8 mouse cellular contexts compared by ENCODE assay signal in the genomic region with DNA sequence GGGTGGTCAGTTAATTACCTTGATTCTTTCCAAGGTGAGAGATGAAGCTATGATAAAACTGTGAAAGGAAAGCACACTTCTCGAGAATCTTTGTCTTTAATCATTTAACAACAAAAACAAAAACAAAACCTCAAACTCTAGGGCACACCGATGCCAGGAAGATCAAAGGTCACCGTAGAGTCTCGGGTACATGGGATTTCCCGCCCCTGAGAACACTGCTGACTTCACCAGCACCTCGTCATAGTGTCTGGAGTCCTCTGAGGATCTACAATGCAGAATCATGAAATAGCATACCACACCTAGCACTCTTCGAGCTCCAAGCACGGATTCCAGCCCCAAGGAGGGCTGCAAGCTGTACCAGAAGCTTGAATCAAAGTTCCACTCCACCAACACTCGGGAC. TPM values are rescaled to one million over a fixed set of nuclear protein-coding genes. Genes with fewer than 3 reads are reported as not detected.
A peak's percentile ranks its signal among the peaks of the same experiment; 100 is the strongest.
DNase-seq lines count a peak whose midpoint lies in the region; ATAC-seq and TF ChIP-seq lines count a peak whose summit lies in the region.

No protein-coding gene starts in this region.

- H3K4me3 ChIP-seq in heart, embryonic 14.5 days (ENCODE audit: control insufficient read depth in 1 of 2, insufficient read depth in 1 of 2, low read depth in 1 of 2, low read length in 2 of 2) = peak overlapping the region; percentile 63 to 81; a peak in 2 of 4 replicates
- 0 out of 2 replicates have a peak overlapping the region, but pooled peaks have one; percentile 16 for H3K4me3 ChIP-seq in bone marrow macrophage, adult 2 months (ENCODE audit: insufficient read depth, low read length)
- H3K4me3 ChIP-seq in hindbrain, embryonic 14.5 days (replicated peaks; ENCODE audit: low read length) = peak overlapping the region; percentile 83
- H3K4me3 ChIP-seq in midbrain, embryonic 10.5 days = peak overlapping the region; percentile 81

- peaks cover 5% of the 10 kb centered on the region in 2 experiments for H3K4me1 ChIP-seq in heart, embryonic 14.5 days (ENCODE audit: control insufficient read depth in 2 of 2, insufficient read depth in 2 of 2, low read length in 2 of 2)
- H3K4me1 ChIP-seq in bone marrow macrophage, adult 2 months (ENCODE audit: control insufficient read depth, insufficient read depth, low read length) = peaks cover 6% of the 10 kb centered on the region
- H3K4me1 ChIP-seq in hindbrain, embryonic 14.5 days (replicated peaks; ENCODE audit: control insufficient read depth, insufficient read depth, low read length) = 0 out of 2 replicates have a peak, but pooled peaks cover 6% of the 10 kb centered on the region
- peaks cover 9% of the 10 kb centered on the region for H3K4me1 ChIP-seq in midbrain, embryonic 10.5 days

- H3K4me2 ChIP-seq in heart, embryonic 14.5 days (ENCODE audit: low read length) = peak overlapping the region; percentile 97
- peak overlapping the region; percentile 99 for H3K4me2 ChIP-seq in hindbrain, embryonic 14.5 days (replicated peaks)

- H3K36me3 ChIP-seq in heart, embryonic 14.5 days (ENCODE audit: control insufficient read depth, insufficient read depth, low read length) = 0 out of 2 replicates have a peak, but pooled peaks cover 7% of the 10 kb centered on the region
- H3K36me3 ChIP-seq in hindbrain, embryonic 14.5 days (replicated peaks; ENCODE audit: control insufficient read depth, insufficient read depth) = no peaks in the 10 kb centered on the region
- H3K36me3 ChIP-seq in midbrain, embryonic 10.5 days = no peaks in the 10 kb centered on the region

- ATAC-seq in heart, embryonic 14.5 days (ENCODE audit: insufficient number of reproducible peaks, insufficient read depth, low FRiP score, low read depth) = no peak
- ATAC-seq in hindbrain, embryonic 14.5 days (ENCODE audit: low FRiP score) = peak; percentile 9; the same call in 1 of the 2 replicates

- TF ChIP-seq CTCF in bone marrow macrophage, adult 2 months (IDR thresholded peaks at IDR 0.05; ENCODE audit: low read depth, low read length) = no peak

- DNase-seq in heart, adult 9 months (ENCODE audit: low spot score in 2 of 2) = no peak
- no peak for DNase-seq in hindbrain, embryonic 14.5 days (ENCODE audit: low spot score)
- no peak for DNase-seq in midbrain, embryonic 10.5 days (ENCODE audit: low spot score)
- no peak for DNase-seq in thymus, postnatal 0 days (ENCODE audit: low spot score)
- DNase-seq in Muller cell, postnatal 12 days (ENCODE audit: inconsistent ontology term) = no peak
- no peak for DNase-seq in right cerebral cortex, postnatal 36 days (ENCODE audit: low spot score in 2 of 2)

- 77% methylated on average over 9 of the region's 9 CpGs for WGBS in heart, embryonic 14.5 days
- 73% methylated on average over 9 of the region's 9 CpGs for WGBS in hindbrain, embryonic 14.5 days
- whole genome bisulfite sequencing in midbrain, embryonic 10.5 days = 74% methylated on average over 9 of the region's 9 CpGs

- no peaks in the 10 kb centered on the region for H3K27me3 ChIP-seq in heart, embryonic 14.5 days (ENCODE audit: control insufficient read depth, insufficient read depth, low read length)
- H3K27me3 ChIP-seq in hindbrain, embryonic 14.5 days (ENCODE audit: control insufficient read depth, insufficient read depth, low read length) = no peaks in the 10 kb centered on the region
- peaks cover 33% of the 10 kb centered on the region for H3K27me3 ChIP-seq in midbrain, embryonic 10.5 days (ENCODE audit: low read depth, poor library complexity, severe bottlenecking)

- no peaks in the 10 kb centered on the region for H3K9me3 ChIP-seq in heart, embryonic 14.5 days (ENCODE audit: control insufficient read depth, low read length)
- H3K9me3 ChIP-seq in hindbrain, embryonic 14.5 days (ENCODE audit: control insufficient read depth, low read length) = no peaks in the 10 kb centered on the region
- peaks cover 7% of the 10 kb centered on the region for H3K9me3 ChIP-seq in midbrain, embryonic 10.5 days (replicated peaks)

- no peak overlapping the region for H3K27ac ChIP-seq in heart, embryonic 14.5 days (replicated peaks in 1 of 2; ENCODE audit: control insufficient read depth in 1 of 2, insufficient read depth in 1 of 2, low read depth in 2 of 2, low read length in 2 of 2)
- H3K27ac ChIP-seq in bone marrow macrophage, adult 2 months (ENCODE audit: insufficient read depth, low read depth, low read length) = no peak overlapping the region
- no peak overlapping the region for H3K27ac ChIP-seq in hindbrain, embryonic 14.5 days
- no peak overlapping the region for H3K27ac ChIP-seq in midbrain, embryonic 10.5 days (replicated peaks)

- H3K9ac ChIP-seq in heart, embryonic 14.5 days (ENCODE audit: low read length) = no peak overlapping the region
- no peak overlapping the region for H3K9ac ChIP-seq in hindbrain, embryonic 14.5 days

- no peak for TF ChIP-seq POLR2A in bone marrow macrophage, adult 2 months (IDR thresholded peaks at IDR 0.05; ENCODE audit: borderline replicate concordance, low read depth, low read length)

RNA-seq across cellular contexts. Expression of a gene that starts 0.6 kb away (rescaled TPM):
- polyA plus RNA-seq in heart, embryonic 14.5 days (2014; fragmentation: Nextera tagmentation; extraction: Ambion mirVana) = 12.7 and 12.9 TPM in 2 replicates
- polyA plus RNA-seq in bone marrow macrophage, adult 2 months (2012; ENCODE audit: insufficient read depth, insufficient read length, missing spikeins) = 5.7 and 7.2 TPM in 2 replicates
- polyA plus RNA-seq in hindbrain, embryonic 14.5 days (2014; fragmentation: Nextera tagmentation; extraction: Ambion mirVana) = 17.5 and 19.5 TPM in 2 replicates
- 12.1 and 13.4 TPM in 2 replicates for polyA plus RNA-seq in midbrain, embryonic 10.5 days (2016; fragmentation: Nextera tagmentation; extraction: Ambion mirVana)
- polyA plus RNA-seq in thymus, postnatal 0 days (2015; fragmentation: Nextera tagmentation; extraction: Ambion mirVana) = 3.9 and 4.3 TPM in 2 replicates

RNA-seq across cellular contexts. Expression of a gene that starts 24.7 kb away (rescaled TPM):
- 244 and 279 TPM in 2 replicates for polyA plus RNA-seq in heart, embryonic 14.5 days (2014; fragmentation: Nextera tagmentation; extraction: Ambion mirVana)
- 236 and 242 TPM in 2 replicates for polyA plus RNA-seq in bone marrow macrophage, adult 2 months (2012; ENCODE audit: insufficient read depth, insufficient read length, missing spikeins)
- polyA plus RNA-seq in hindbrain, embryonic 14.5 days (2014; fragmentation: Nextera tagmentation; extraction: Ambion mirVana) = 280 and 339 TPM in 2 replicates
- 264 and 327 TPM in 2 replicates for polyA plus RNA-seq in midbrain, embryonic 10.5 days (2016; fragmentation: Nextera tagmentation; extraction: Ambion mirVana)
- 474 and 526 TPM in 2 replicates for polyA plus RNA-seq in thymus, postnatal 0 days (2015; fragmentation: Nextera tagmentation; extraction: Ambion mirVana)

Comparison
In these comparisons a context has a peak if more than half of its experiments do, and no peak if none do; other contexts are left out.
1. H3K4me3 ChIP-seq: peak in every context shown above with its lines; median percentile 83 in hindbrain, embryonic 14.5 days; 81 in midbrain, embryonic 10.5 days; 72 in heart, embryonic 14.5 days; 16 in bone marrow macrophage, adult 2 months.